ENCODE assay signal across 21 mouse cellular contexts in genomic region chr16:3896046-3896445, GRCm38 (mm10). TPM values are rescaled to one million over a fixed set of nuclear protein-coding genes. Genes with fewer than 3 reads are reported as not detected.
DNase-seq lines count a peak whose midpoint lies in the region; ATAC-seq and TF ChIP-seq lines count a peak whose summit lies in the region.
"Had no signal": no experiment of that assay in that cellular context is flagged by ENCODE, and none has a peak within 500 bp of the region (broad histone marks: within the 10 kb centered on the region; RNA-seq: fewer than 3 reads in every experiment).

No protein-coding gene starts in this region.

- intact Hi-C loops in heart, postnatal 14 days (cut with DNase I): no loop called here

- H3K9me3 ChIP-seq in heart, postnatal 0 days (replicated peaks; ENCODE audit: control insufficient read depth, low read length): no peaks in the 10 kb centered on the region
- H3K9me3 ChIP-seq in neural tube, embryonic 15.5 days (replicated peaks): no peaks in the 10 kb centered on the region
- H3K9me3 ChIP-seq: forebrain, embryonic 10.5 days; heart, embryonic 10.5 days; hindbrain, embryonic 12.5 days; limb, embryonic 13.5 days; midbrain, embryonic 12.5 days had no signal

- no peak overlapping the region for H3K4me2 ChIP-seq in heart, postnatal 0 days (ENCODE audit: low read depth, low read length)
- H3K4me2 ChIP-seq in neural tube, embryonic 15.5 days: no peak overlapping the region
- H3K4me2 ChIP-seq: hindbrain, embryonic 12.5 days; limb, embryonic 13.5 days; midbrain, embryonic 12.5 days had no signal

- no peak for TF ChIP-seq EP300 in heart, postnatal 0 days (IDR thresholded peaks at IDR 0.05; ENCODE audit: low read depth)

- peak overlapping the region; percentile 87 for H3K27ac ChIP-seq in heart, postnatal 0 days (ENCODE audit: low read depth)
- H3K27ac ChIP-seq in neural tube, embryonic 15.5 days (replicated peaks): no peak overlapping the region
- H3K27ac ChIP-seq: forebrain, embryonic 10.5 days; heart, embryonic 10.5 days; hindbrain, embryonic 12.5 days; limb, embryonic 13.5 days; liver, embryonic 14.5 days; midbrain, embryonic 12.5 days had no signal

- H3K27me3 ChIP-seq in heart, postnatal 0 days (ENCODE audit: control insufficient read depth, insufficient read depth, low read length): no peaks in the 10 kb centered on the region
- H3K27me3 ChIP-seq in neural tube, embryonic 15.5 days (replicated peaks): no peaks in the 10 kb centered on the region
- H3K27me3 ChIP-seq: hindbrain, embryonic 12.5 days; limb, embryonic 13.5 days; midbrain, embryonic 12.5 days had no signal

- no peak overlapping the region for H3K4me3 ChIP-seq in heart, postnatal 0 days (ENCODE audit: low read depth, low read length)
- H3K4me3 ChIP-seq in neural tube, embryonic 15.5 days (replicated peaks): no peak overlapping the region
- H3K4me3 ChIP-seq: forebrain, embryonic 10.5 days; heart, embryonic 10.5 days; hindbrain, embryonic 12.5 days; limb, embryonic 13.5 days; midbrain, embryonic 12.5 days had no signal

- 67% methylated on average over 6 of the region's 6 CpGs for WGBS in heart, postnatal 0 days
- 90% methylated on average over 6 of the region's 6 CpGs for WGBS in neural tube, embryonic 15.5 days

- H3K4me1 ChIP-seq in heart, postnatal 0 days (ENCODE audit: control insufficient read depth, insufficient read depth): peaks cover 13% of the 10 kb centered on the region; the same call in 1 of the 2 replicates
- no peaks in the 10 kb centered on the region for H3K4me1 ChIP-seq in neural tube, embryonic 15.5 days
- H3K4me1 ChIP-seq: forebrain, embryonic 10.5 days; hindbrain, embryonic 12.5 days; limb, embryonic 13.5 days; midbrain, embryonic 12.5 days had no signal

- peaks cover 58% of the 10 kb centered on the region for H3K36me3 ChIP-seq in heart, postnatal 0 days (replicated peaks; ENCODE audit: control insufficient read depth, insufficient read depth, low read length)
- peaks cover 46% of the 10 kb centered on the region for H3K36me3 ChIP-seq in neural tube, embryonic 15.5 days

- H3K9ac ChIP-seq in heart, postnatal 0 days (replicated peaks; ENCODE audit: low read depth, low read length): no peak overlapping the region
- no peak overlapping the region for H3K9ac ChIP-seq in neural tube, embryonic 15.5 days (replicated peaks)
- H3K9ac ChIP-seq: forebrain, postnatal 0 days; hindbrain, embryonic 12.5 days; limb, embryonic 13.5 days; liver, embryonic 14.5 days; midbrain, embryonic 12.5 days had no signal

- no peak for ATAC-seq in heart, postnatal 0 days (ENCODE audit: insufficient read depth, low read depth)
- ATAC-seq in CD4-positive, CD25-positive, alpha-beta regulatory T cell, adult 4 months: peak; percentile 52
- ATAC-seq in megakaryocyte progenitor cell, adult 5-6 weeks (replicated peaks; ENCODE audit: poor library complexity): peak; percentile 44
- no peak for ATAC-seq in neural tube, embryonic 15.5 days (ENCODE audit: low FRiP score)
- ATAC-seq: forebrain, postnatal 0 days had no signal

- no peak for TF ChIP-seq CTCF in heart, postnatal 0 days (IDR thresholded peaks at IDR 0.05; ENCODE audit: low read depth)

- no peak for DNase-seq in heart, postnatal 0 days (ENCODE audit: low spot score)
- DNase-seq in heart, postnatal 14 days: no peak
- DNase-seq in induced T-regulatory cell, adult 2 months (ENCODE audit: low read depth): peak; percentile 51
- DNase-seq in adrenal gland, adult 8-10 months: no peak
- DNase-seq: cerebellum, adult 18-20 months; cerebellum, postnatal 14 days; forebrain, postnatal 0 days; layer of hippocampus, adult 9-11 months had no signal

RNA-seq across cellular contexts. Expression of gene Gm20695, which starts 11.6 kb away (rescaled TPM):
- total RNA-seq in heart, postnatal 0 days (2014; rRNA removed; ENCODE audit: low replicate concordance): not detected in 2 replicates
- 0.93 and 1.2 TPM in 2 replicates for polyA plus RNA-seq in heart, postnatal 0 days (2015; fragmentation: Nextera tagmentation; extraction: Ambion mirVana)
- total RNA-seq in heart, postnatal 14 days (2021): not detected
- polyA plus RNA-seq in CD4-positive, CD25-positive, alpha-beta regulatory T cell, adult 4 months (2017; shearing (Covaris generic)): 1 to 10 TPM; 1.3 to 6.8 TPM
- not detected in 2 replicates for total RNA-seq in megakaryocyte progenitor cell, adult 5-6 weeks (2015)
- total RNA-seq in megakaryocyte progenitor cell, adult 5-6 weeks (2017): 0.21 and 1.3 TPM in 2 replicates
- polyA plus RNA-seq in neural tube, embryonic 15.5 days (2015; fragmentation: Nextera tagmentation; extraction: Ambion mirVana): 2.1 and 2.7 TPM in 2 replicates
- 1 to 10 TPM; 1.6 to 2.2 (median 2.1) TPM for total RNA-seq in adrenal gland, adult 8-10 months (2022)
- total RNA-seq: gastrocnemius, postnatal 25 days; heart, postnatal 25 days; left cerebral cortex, adult 18-20 months had no signal
- polyA plus RNA-seq: spleen, adult 2 months had no signal

RNA-seq across cellular contexts. Expression of gene Zfp597, which starts 11.7 kb away (rescaled TPM):
- total RNA-seq in heart, postnatal 0 days (2014; rRNA removed; ENCODE audit: low replicate concordance): 7.4 and 9.2 TPM in 2 replicates
- polyA plus RNA-seq in heart, postnatal 0 days (2015; fragmentation: Nextera tagmentation; extraction: Ambion mirVana): 3.3 and 4.3 TPM in 2 replicates
- total RNA-seq in heart, postnatal 14 days (2021): 10 to 100 TPM; 10.9 to 13.5 TPM
- 10 to 100 TPM; 10.4 to 14.0 TPM for polyA plus RNA-seq in CD4-positive, CD25-positive, alpha-beta regulatory T cell, adult 4 months (2017; shearing (Covaris generic))
- 7.1 and 10.6 TPM in 2 replicates for total RNA-seq in megakaryocyte progenitor cell, adult 5-6 weeks (2015)
- 13.2 and 14.7 TPM in 2 replicates for total RNA-seq in megakaryocyte progenitor cell, adult 5-6 weeks (2017)
- polyA plus RNA-seq in neural tube, embryonic 15.5 days (2015; fragmentation: Nextera tagmentation; extraction: Ambion mirVana): 12.9 and 13.4 TPM in 2 replicates
- 10 to 100 TPM; 18.9 to 25.4 (median 21.3) TPM for total RNA-seq in adrenal gland, adult 8-10 months (2022)

RNA-seq across cellular contexts. Expression of gene 1700037C18Rik, which starts 12.4 kb away (rescaled TPM):
- total RNA-seq in heart, postnatal 0 days (2014; rRNA removed; ENCODE audit: low replicate concordance): 3.2 and 4.0 TPM in 2 replicates
- 9.2 and 10.0 TPM in 2 replicates for polyA plus RNA-seq in heart, postnatal 0 days (2015; fragmentation: Nextera tagmentation; extraction: Ambion mirVana)
- total RNA-seq in heart, postnatal 14 days (2021): 1 to 10 TPM; 3.8 to 3.9 TPM
- 10 to 100 TPM; 10.3 to 11.6 TPM for polyA plus RNA-seq in CD4-positive, CD25-positive, alpha-beta regulatory T cell, adult 4 months (2017; shearing (Covaris generic))
- 2.0 and 2.6 TPM in 2 replicates for total RNA-seq in megakaryocyte progenitor cell, adult 5-6 weeks (2015)
- 1.1 and 1.3 TPM in 2 replicates for total RNA-seq in megakaryocyte progenitor cell, adult 5-6 weeks (2017)
- 13.4 and 15.3 TPM in 2 replicates for polyA plus RNA-seq in neural tube, embryonic 15.5 days (2015; fragmentation: Nextera tagmentation; extraction: Ambion mirVana)
- 1 to 10 TPM; 3.6 to 9.3 (median 5.5) TPM for total RNA-seq in adrenal gland, adult 8-10 months (2022)

RNA-seq across cellular contexts. Expression of gene Cluap1, which starts 12.6 kb away (rescaled TPM):
- 5.6 and 18.4 TPM in 2 replicates for total RNA-seq in heart, postnatal 0 days (2014; rRNA removed; ENCODE audit: low replicate concordance)
- 14.9 and 16.2 TPM in 2 replicates for polyA plus RNA-seq in heart, postnatal 0 days (2015; fragmentation: Nextera tagmentation; extraction: Ambion mirVana)
- total RNA-seq in heart, postnatal 14 days (2021): 10 to 100 TPM in 1 of 2 experiments, 1 to 10 TPM in 1; 9.6 to 10.3 TPM
- 10 to 100 TPM; 32.5 to 39.8 TPM for polyA plus RNA-seq in CD4-positive, CD25-positive, alpha-beta regulatory T cell, adult 4 months (2017; shearing (Covaris generic))
- total RNA-seq in megakaryocyte progenitor cell, adult 5-6 weeks (2015): 21.0 and 22.1 TPM in 2 replicates
- total RNA-seq in megakaryocyte progenitor cell, adult 5-6 weeks (2017): 38.2 and 48.4 TPM in 2 replicates
- 36.8 and 40.1 TPM in 2 replicates for polyA plus RNA-seq in neural tube, embryonic 15.5 days (2015; fragmentation: Nextera tagmentation; extraction: Ambion mirVana)
- total RNA-seq in adrenal gland, adult 8-10 months (2022): 10 to 100 TPM; 20.5 to 26.2 (median 22.8) TPM

RNA-seq across cellular contexts. Expression of gene Naa60, which starts 23.9 kb away (rescaled TPM):
- total RNA-seq in heart, postnatal 0 days (2014; rRNA removed; ENCODE audit: low replicate concordance): 23.6 and 24.2 TPM in 2 replicates
- polyA plus RNA-seq in heart, postnatal 0 days (2015; fragmentation: Nextera tagmentation; extraction: Ambion mirVana): 32.2 and 33.0 TPM in 2 replicates
- total RNA-seq in heart, postnatal 14 days (2021): 10 to 100 TPM; 57.6 to 61.7 TPM
- polyA plus RNA-seq in CD4-positive, CD25-positive, alpha-beta regulatory T cell, adult 4 months (2017; shearing (Covaris generic)): 100 to 1,000 TPM; 103 to 155 TPM
- total RNA-seq in megakaryocyte progenitor cell, adult 5-6 weeks (2015): 92.6 and 98.1 TPM in 2 replicates
- 26.2 and 38.9 TPM in 2 replicates for total RNA-seq in megakaryocyte progenitor cell, adult 5-6 weeks (2017)
- polyA plus RNA-seq in neural tube, embryonic 15.5 days (2015; fragmentation: Nextera tagmentation; extraction: Ambion mirVana): 95.6 and 102 TPM in 2 replicates
- 100 to 1,000 TPM in 3 of 4 experiments, 10 to 100 TPM in 1; 96.5 to 162 (median 105) TPM for total RNA-seq in adrenal gland, adult 8-10 months (2022)

Comparison
In these comparisons a context has a peak if more than half of its experiments do, and no peak if none do; other contexts are left out.
1. ATAC-seq: peak in CD4-positive, CD25-positive, alpha-beta regulatory T cell, adult 4 months (single experiment) and megakaryocyte progenitor cell, adult 5-6 weeks (single experiment); none in heart, postnatal 0 days (single experiment) and neural tube, embryonic 15.5 days (single experiment).